Mouse (Mus musculus) retina, postnatal 7 days (tissue): ENCODE measurements around the gene Gm42688.

ENCODE experiments used
- DNase-seq: peaks from one replicate; pipeline ENCODE4 v3.0.0-alpha.2; 2012; ENCODE audit warnings: low read depth, low spot score

Gene Gm42688

GRCm38 (mm10) chr6:83117616-83118015, 16.2 kb downstream of the Gm42688 start:
- no peak for DNase-seq

GRCm38 (mm10) chr6:83118369-83118768, 17.0 kb downstream of the Gm42688 start:
- no peak for DNase-seq

GRCm38 (mm10) chr6:83118825-83119733, 17.7 kb downstream of the Gm42688 start:
- DNase-seq, result no peak

GRCm38 (mm10) chr6:83119734-83120051, 18.3 kb downstream of the Gm42688 start:
- no peak for DNase-seq

- peak; percentile 97 for DNase-seq
Observed at GRCm38 (mm10) chr6:83120930-83121862, 19.8 kb downstream of the Gm42688 start, which contains the start of gene Wbp1. Wbp1 (minus strand) TSS chr6:83121559.

- DNase-seq, result no peak
Observed at GRCm38 (mm10) chr6:83121863-83122710, 20.7 kb downstream of the Gm42688 start.

- DNase-seq, result no peak
Observed at GRCm38 (mm10) chr6:83122961-83123360, 21.5 kb downstream of the Gm42688 start.

- DNase-seq, result peak; percentile 94
Observed at GRCm38 (mm10) chr6:83124851-83125312, 23.5 kb downstream of the Gm42688 start.

- DNase-seq, result no peak
Observed at GRCm38 (mm10) chr6:83125331-83125730, 23.9 kb downstream of the Gm42688 start, which contains the start of gene Ino80b. Ino80b (minus strand) TSS chr6:83125431.

- DNase-seq, result no peak
Observed at GRCm38 (mm10) chr6:83127419-83127818, 26.0 kb downstream of the Gm42688 start.

- no peak for DNase-seq
Observed at GRCm38 (mm10) chr6:83131469-83132034, 30.1 kb downstream of the Gm42688 start.

GRCm38 (mm10) chr6:83132176-83132919, 30.9 kb downstream of the Gm42688 start:
- DNase-seq, result no peak

GRCm38 (mm10) chr6:83134226-83134625, 32.8 kb downstream of the Gm42688 start:
- DNase-seq, result no peak

GRCm38 (mm10) chr6:83134951-83135513, 33.6 kb downstream of the Gm42688 start, which contains the start of gene Rtkn:
Rtkn (plus strand) TSS chr6:83135463.
- no peak for DNase-seq

GRCm38 (mm10) chr6:83135571-83136161, 34.2 kb downstream of the Gm42688 start:
- DNase-seq, result no peak

- DNase-seq, result no peak
Observed at GRCm38 (mm10) chr6:83136291-83136880, 35.0 kb downstream of the Gm42688 start.

- DNase-seq, result no peak
Observed at GRCm38 (mm10) chr6:83136881-83137575, 35.6 kb downstream of the Gm42688 start.

- DNase-seq, result no peak
Observed at GRCm38 (mm10) chr6:83137576-83137950, 36.1 kb downstream of the Gm42688 start.
